Mouse (Mus musculus) forebrain, embryonic 14.5 days (tissue): ENCODE measurements at regions not wholly inside any gene's neighbourhood (a gene's known extent, or its start where the extent isn't known, plus 50 kb on each side); places are given as distances from the start of the nearest gene placed in this dataset.

Experiments
- ATAC-seq: fragments of 200-750 bp; cut with Nextera tagmentation; 2 replicates; pipeline ENCODE4 v1.8.0; 2017; ENCODE audit warnings: mild to moderate bottlenecking, moderate library complexity
- DNase-seq: peaks from one replicate; pipeline ENCODE4 v3.0.0-alpha.2; 2015; ENCODE audit warnings: low spot score
- H3K27ac ChIP-seq: fragments of 300-500 bp; sonication (generic); 2 replicates; pipeline ENCODE4 v1.5.1; 2014; ENCODE audit warnings: low read depth, mild to moderate bottlenecking, control low read depth, low read length, moderate library complexity
- H3K27me3 ChIP-seq: fragments of 300-500 bp; sonication (generic); replicated peaks from 2 replicates; pipeline ENCODE4 v1.6.1; 2014; ENCODE audit warnings: low read length, control low read depth, mixed read lengths; ENCODE audit not compliant: control insufficient read depth, insufficient read depth
- H3K36me3 ChIP-seq: fragments of 300-500 bp; sonication (generic); 2 replicates; pipeline ENCODE4 v1.6.1; 2014; ENCODE audit warnings: low read length, control low read depth; ENCODE audit not compliant: control insufficient read depth, insufficient read depth
- H3K4me1 ChIP-seq: fragments of 300-500 bp; sonication (generic); 2 replicates; pipeline ENCODE4 v1.6.1; 2014; ENCODE audit warnings: antibody characterized with exemption, low read length, control low read depth; ENCODE audit not compliant: control insufficient read depth, insufficient read depth
- H3K4me2 ChIP-seq: fragments of 300-500 bp; sonication (generic); 2 replicates; pipeline ENCODE4 v1.6.1; 2014; ENCODE audit warnings: mild to moderate bottlenecking, control low read depth, low read length
- H3K4me3 ChIP-seq: fragments of 300-500 bp; sonication (generic); 2 replicates; pipeline ENCODE4 v1.5.1; 2014; ENCODE audit warnings: low read depth, low read length, control low read depth
- H3K9ac ChIP-seq: fragments of 300-500 bp; sonication (generic); 2 replicates; pipeline ENCODE4 v1.6.1; 2014; ENCODE audit warnings: mild to moderate bottlenecking, low read length, control low read depth, moderate library complexity
- H3K9me3 ChIP-seq: fragments of 300-500 bp; sonication (generic); replicated peaks from 2 replicates; pipeline ENCODE4 v1.6.1; 2016; ENCODE audit warnings: low read length, control low read depth, mixed read lengths; ENCODE audit not compliant: control insufficient read depth
- WGBS: fragments of 180-500 bp; shearing (Covaris S2); extraction: QIAGEN DNeasy Blood & Tissue Kit; methylation state at CpG from one replicate; pipeline ENCODE4 v1.1.7; 2014; 5-methylcytosine and 5-hydroxymethylcytosine counted together

- no peak overlapping the region for H3K4me3 ChIP-seq
- H3K27ac ChIP-seq = no peak overlapping the region
- H3K36me3 ChIP-seq = no peaks in the 10 kb centered on the region
- H3K9ac ChIP-seq = no peak overlapping the region
- H3K4me2 ChIP-seq = no peak overlapping the region
- no peaks in the 10 kb centered on the region for H3K9me3 ChIP-seq
- H3K27me3 ChIP-seq = no peaks in the 10 kb centered on the region
- peak; percentile 42 for DNase-seq
- no peaks in the 10 kb centered on the region for H3K4me1 ChIP-seq
- 21% methylated on average over 5 of the region's 5 CpGs for WGBS
- no peak for ATAC-seq
These were observed 118.2 kb upstream of the Gm21876 start for GRCm38 (mm10) chrX:21293666-21294065.

- no peaks in the 10 kb centered on the region for H3K4me1 ChIP-seq
- 15% methylated on average over 1 of the region's 1 CpGs for WGBS
- no peak overlapping the region for H3K4me3 ChIP-seq
- no peaks in the 10 kb centered on the region for H3K9me3 ChIP-seq
- DNase-seq = no peak
- H3K36me3 ChIP-seq = no peaks in the 10 kb centered on the region
- H3K4me2 ChIP-seq = no peak overlapping the region
- H3K9ac ChIP-seq = no peak overlapping the region
- no peak for ATAC-seq
- no peak overlapping the region for H3K27ac ChIP-seq
- no peaks in the 10 kb centered on the region for H3K27me3 ChIP-seq
These were observed 120.0 kb upstream of the Gm21876 start for GRCm38 (mm10) chrX:21295460-21295859.

DNA sequence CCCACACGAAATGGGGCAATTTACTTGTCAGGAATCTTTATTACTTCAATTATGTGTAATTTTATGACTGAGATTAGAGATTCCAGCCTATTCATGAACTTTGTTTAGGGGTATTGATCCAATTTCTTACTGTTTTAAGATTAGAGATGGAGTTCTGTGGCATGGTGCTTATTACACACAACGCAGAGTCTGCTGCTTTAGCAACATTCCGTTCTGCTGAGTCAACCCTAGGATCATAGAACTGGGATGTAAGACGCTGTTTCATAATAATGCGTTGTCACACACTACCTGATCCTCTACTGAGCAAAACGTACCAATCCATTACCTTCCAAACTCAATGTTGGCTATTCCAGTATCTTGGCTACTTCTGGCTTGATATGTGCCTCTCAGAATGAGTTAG lies 121.9 kb upstream of the Gm21876 start:
- Histone ChIP-seq H3K4me1 (no peaks in the 10 kb centered on the region), H3K27me3 (no peaks in the 10 kb centered on the region), H3K27ac (no peak overlapping the region), H3K36me3 (no peaks in the 10 kb centered on the region), H3K9ac (no peak overlapping the region), H3K9me3 (no peaks in the 10 kb centered on the region), H3K4me2 (no peak overlapping the region), H3K4me3 (no peak overlapping the region)
- DNase-seq (no peak), ATAC-seq (no peak)
- 74% methylated on average over 6 of the region's 6 CpGs for WGBS

DNA sequence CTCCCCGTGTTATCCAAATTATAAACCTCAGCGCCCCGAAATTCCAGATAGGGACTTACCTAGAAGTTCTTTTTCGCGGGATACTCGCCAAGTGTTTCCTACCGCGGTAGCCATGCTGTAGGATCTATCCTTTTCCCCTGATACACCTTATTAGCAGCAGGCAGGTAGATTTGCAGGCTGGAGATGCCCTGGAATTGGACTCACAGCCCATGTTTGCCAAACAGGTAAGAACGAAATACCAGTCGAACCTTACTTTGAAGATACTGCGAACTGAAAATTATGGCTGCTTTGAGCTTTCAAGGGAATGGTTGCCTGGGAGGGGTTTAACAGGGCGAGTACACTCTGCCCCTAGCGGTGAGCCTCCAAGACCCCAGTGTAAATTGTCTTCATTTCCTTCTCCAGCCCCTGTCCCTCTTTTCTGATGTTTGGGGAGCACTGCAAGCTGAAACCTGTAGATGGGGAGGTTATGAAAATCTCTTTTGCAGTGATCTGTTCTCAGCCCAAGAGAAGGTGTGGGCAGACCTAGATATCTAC lies 149.8 kb upstream of the Agtr2 start:
- no peak overlapping the region for H3K9ac ChIP-seq
- ATAC-seq (no peak), DNase-seq (peak; percentile 43)
- peak overlapping the region; percentile 41 for H3K4me2 ChIP-seq
- H3K9me3 ChIP-seq = no peaks in the 10 kb centered on the region
- peak overlapping the region; percentile 23 for H3K4me3 ChIP-seq
- no peaks in the 10 kb centered on the region for H3K36me3 ChIP-seq
- no peak overlapping the region for H3K27ac ChIP-seq
- no peaks in the 10 kb centered on the region for H3K4me1 ChIP-seq
- no peaks in the 10 kb centered on the region for H3K27me3 ChIP-seq
- WGBS = 35% methylated on average over 13 of the region's 13 CpGs

- Histone ChIP-seq H3K4me3 (no peak overlapping the region), H3K4me1 (no peaks in the 10 kb centered on the region), H3K9ac (no peak overlapping the region), H3K27me3 (no peaks in the 10 kb centered on the region), H3K36me3 (no peaks in the 10 kb centered on the region), H3K9me3 (no peaks in the 10 kb centered on the region), H3K27ac (no peak overlapping the region), H3K4me2 (no peak overlapping the region)
- no peak for DNase-seq
- no peak for ATAC-seq
- whole genome bisulfite sequencing = 61% methylated on average over 1 of the region's 1 CpGs
These were observed 139.9 kb upstream of the Agtr2 start for GRCm38 (mm10) chrX:21344397-21344796.

DNA sequence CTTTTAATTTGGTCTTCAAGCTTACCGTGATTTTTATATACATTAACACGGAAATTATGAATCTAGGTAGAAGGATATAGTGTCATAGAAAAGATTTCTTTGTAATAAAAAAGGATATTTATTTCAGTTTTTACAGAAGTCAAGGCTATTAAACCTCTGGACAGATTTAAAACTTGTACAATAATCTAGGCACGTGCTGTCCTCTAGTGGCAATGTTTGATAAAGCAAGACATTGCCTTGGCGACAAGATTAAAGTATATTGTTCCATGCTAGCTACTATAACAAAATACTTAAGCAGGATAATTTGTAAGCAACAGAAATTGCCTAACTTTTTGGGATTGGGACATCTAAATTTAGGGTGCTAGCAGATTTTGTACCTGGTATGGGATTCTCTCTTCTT lies 133.8 kb upstream of the Agtr2 start:
- Histone ChIP-seq H3K27ac (no peak overlapping the region), H3K9me3 (no peaks in the 10 kb centered on the region), H3K4me1 (no peaks in the 10 kb centered on the region), H3K27me3 (no peaks in the 10 kb centered on the region), H3K36me3 (no peaks in the 10 kb centered on the region), H3K4me2 (no peak overlapping the region), H3K4me3 (no peak overlapping the region), H3K9ac (no peak overlapping the region)
- DNase-seq (peak; percentile 53), ATAC-seq (no peak)
- 35% methylated on average over 4 of the region's 4 CpGs for WGBS

- H3K36me3 ChIP-seq = no peaks in the 10 kb centered on the region
- ATAC-seq = no peak
- WGBS = 56% methylated on average over 3 of the region's 3 CpGs
These were observed 132.0 kb upstream of the Agtr2 start for GRCm38 (mm10) chrX:21352350-21352749.

DNA sequence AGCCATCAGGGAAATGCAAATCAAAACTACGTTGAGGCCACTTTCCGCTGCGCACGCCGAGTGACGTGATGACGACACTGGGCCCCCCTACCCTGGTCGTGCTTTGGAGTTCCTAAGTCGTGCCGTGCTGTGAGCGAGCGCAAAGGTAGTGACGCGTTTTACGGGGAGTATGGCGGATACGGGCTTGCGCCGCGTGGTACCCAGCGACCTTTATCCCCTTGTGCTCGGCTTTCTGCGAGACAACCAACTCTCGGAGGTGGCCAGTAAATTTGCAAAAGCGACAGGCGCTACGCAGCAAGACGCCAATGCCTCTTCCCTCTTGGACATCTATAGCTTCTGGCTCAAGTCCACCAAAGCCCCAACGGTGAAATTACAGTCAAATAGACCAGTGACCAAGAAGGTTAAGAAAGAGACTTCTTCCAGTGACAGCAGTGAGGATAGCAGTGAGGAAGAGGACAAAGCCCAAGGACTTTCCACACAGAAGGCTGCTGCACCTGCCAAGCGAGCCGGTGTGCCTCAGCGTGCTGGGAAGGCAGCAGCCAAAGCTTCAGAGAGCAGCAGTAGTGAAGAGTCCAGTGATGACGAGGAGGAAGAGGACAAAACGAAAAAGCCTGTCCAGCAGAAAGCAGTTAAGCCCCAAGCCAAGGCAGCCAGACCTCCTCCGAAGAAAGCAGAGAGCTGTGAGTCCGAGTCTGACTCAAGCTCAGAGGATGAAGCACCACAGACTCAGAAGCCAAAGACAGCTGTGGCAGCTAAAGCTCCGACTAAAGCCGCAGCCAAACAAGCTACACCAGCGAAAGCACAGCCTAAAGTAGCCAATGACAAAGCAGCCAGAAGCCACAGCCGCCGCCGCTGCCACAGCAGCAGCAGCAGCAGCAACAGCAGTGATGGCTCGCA lies 123.3 kb upstream of the Agtr2 start:
- DNase-seq (peak; percentile 86), ATAC-seq (peak; percentile 97)
- peak overlapping the region; percentile 60 for H3K4me2 ChIP-seq
- H3K27me3 ChIP-seq = no peaks in the 10 kb centered on the region
- peak overlapping the region; percentile 72 for H3K27ac ChIP-seq
- H3K4me3 ChIP-seq = peak overlapping the region; percentile 38
- H3K9ac ChIP-seq = peak overlapping the region; percentile 61
- no peaks in the 10 kb centered on the region for H3K36me3 ChIP-seq
- no peaks in the 10 kb centered on the region for H3K4me1 ChIP-seq
- H3K9me3 ChIP-seq = no peaks in the 10 kb centered on the region
- 29% methylated on average over 43 of the region's 43 CpGs for WGBS

More at GRCm38 (mm10) chrX:21352350-21352749, 132.0 kb upstream of the Agtr2 start:
- no peaks in the 10 kb centered on the region for H3K9me3 ChIP-seq
- H3K27me3 ChIP-seq = no peaks in the 10 kb centered on the region
- H3K4me3 ChIP-seq = no peak overlapping the region
- no peak overlapping the region for H3K27ac ChIP-seq
- H3K4me1 ChIP-seq = no peaks in the 10 kb centered on the region
- no peak overlapping the region for H3K9ac ChIP-seq
- no peak overlapping the region for H3K4me2 ChIP-seq
- peak; percentile 49 for DNase-seq

DNA sequence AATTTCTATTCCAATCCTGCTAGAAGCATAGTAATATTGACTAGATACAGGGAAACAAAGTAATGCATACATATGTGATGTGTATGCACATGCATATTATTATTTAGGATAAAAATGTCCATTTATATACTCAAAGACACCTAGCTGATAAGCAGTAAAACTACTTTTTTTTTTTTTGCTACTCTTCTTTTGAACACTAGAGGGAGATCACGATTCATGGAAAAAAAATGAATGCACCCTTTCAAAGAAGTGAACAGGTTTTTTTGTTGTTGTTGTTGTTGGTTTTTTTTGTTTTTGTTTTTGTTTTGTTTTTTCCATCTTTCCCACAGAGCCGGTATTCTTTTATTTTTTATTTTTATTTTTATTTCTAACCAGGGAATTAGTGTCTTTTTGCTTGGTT lies 99.1 kb upstream of the Agtr2 start:
- WGBS = 17% methylated on average over 2 of the region's 2 CpGs
- Histone ChIP-seq H3K36me3 (no peaks in the 10 kb centered on the region), H3K27me3 (no peaks in the 10 kb centered on the region), H3K4me3 (no peak overlapping the region), H3K4me2 (no peak overlapping the region), H3K9ac (no peak overlapping the region), H3K9me3 (no peaks in the 10 kb centered on the region), H3K27ac (no peak overlapping the region), H3K4me1 (no peaks in the 10 kb centered on the region)
- DNase-seq (peak; percentile 37), ATAC-seq (no peak)
